2 mouse cellular contexts compared by ENCODE assay signal in the genomic region with DNA sequence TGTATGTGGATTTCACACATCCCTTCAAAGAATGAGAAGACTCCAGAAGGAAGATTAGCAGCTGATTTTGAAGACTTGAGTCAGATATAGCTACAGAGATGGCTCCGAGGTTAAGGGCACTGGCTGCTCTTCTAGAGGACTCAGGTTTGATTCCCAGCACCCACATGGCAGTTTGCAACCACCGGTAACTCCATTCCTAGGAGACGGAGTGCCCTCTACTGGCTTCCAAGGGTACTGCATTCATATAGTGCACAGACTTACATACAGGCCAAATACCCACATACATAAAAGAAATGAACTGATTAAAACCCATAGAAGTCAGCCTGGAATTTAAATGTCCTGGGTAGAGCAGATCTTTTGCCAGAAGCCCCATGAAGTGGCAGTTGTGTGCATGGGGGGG.
TF ChIP-seq lines count a peak whose summit lies in the region.

No protein-coding gene starts in this region.

TF ChIP-seq in CH12.LX, 34 proteins besides CTCF, POLR2A, EP300 and RAD21:
- no peak for TF ChIP-seq NRF1 (IDR thresholded peaks at IDR 0.05; ENCODE audit: low read depth, low read length)
- no peak for TF ChIP-seq ZNF384 (IDR thresholded peaks at IDR 0.05; ENCODE audit: low read depth, low read length)
- TF ChIP-seq PAX5 (IDR thresholded peaks at IDR 0.05; ENCODE audit: low read length): no peak
- TF ChIP-seq USF2 (conservative IDR thresholded peaks at IDR 0.05; ENCODE audit: low read depth, low read length): no peak
- TF ChIP-seq USF1 (IDR thresholded peaks at IDR 0.05; ENCODE audit: low read depth, low read length): no peak
- no peak for TF ChIP-seq E2F4 (IDR thresholded peaks at IDR 0.05; ENCODE audit: insufficient replicate concordance, low read depth, low read length)
- no peak for TF ChIP-seq ZC3H11A (IDR thresholded peaks at IDR 0.05; ENCODE audit: low read depth, low read length)
- no peak for TF ChIP-seq SIN3A (IDR thresholded peaks at IDR 0.05; ENCODE audit: low read length)
- TF ChIP-seq POLR2AphosphoS2 (IDR thresholded peaks at IDR 0.05; ENCODE audit: low read depth, low read length): no peak
- no peak for TF ChIP-seq MAFK (IDR thresholded peaks at IDR 0.05; ENCODE audit: insufficient replicate concordance, low read length)
- TF ChIP-seq SMC3 (IDR thresholded peaks at IDR 0.05; ENCODE audit: low read depth, low read length): no peak
- TF ChIP-seq JUN (IDR thresholded peaks at IDR 0.05; ENCODE audit: insufficient read depth, low read depth, low read length): no peak
- TF ChIP-seq TCF12 (IDR thresholded peaks at IDR 0.05; ENCODE audit: low read depth, low read length): no peak
- TF ChIP-seq MAZ (IDR thresholded peaks at IDR 0.05; ENCODE audit: low read depth, low read length): no peak

TF ChIP-seq in MEL, 35 proteins besides CTCF, POLR2A, EP300 and RAD21:
- TF ChIP-seq ZKSCAN1 (IDR thresholded peaks at IDR 0.05; ENCODE audit: low read depth, low read length) (no peak), MAZ (IDR thresholded peaks at IDR 0.05; ENCODE audit: low read depth, low read length) (no peak), SIN3A (IDR thresholded peaks at IDR 0.05; ENCODE audit: low read length) (no peak), MAFK (IDR thresholded peaks at IDR 0.05; ENCODE audit: borderline replicate concordance, low read depth, low read length) (no peak), BHLHE40 (IDR thresholded peaks at IDR 0.05; ENCODE audit: borderline replicate concordance, low read depth, low read length) (no peak), ZMIZ1 (IDR thresholded peaks at IDR 0.05; ENCODE audit: low read depth, low read length) (no peak), ELF1 (IDR thresholded peaks at IDR 0.05; ENCODE audit: low read depth, low read length) (no peak), SMC3 (IDR thresholded peaks at IDR 0.05; ENCODE audit: low read depth, low read length) (peak; percentile 17)
